Mouse (Mus musculus): ENCODE data around the gene Klf4. TPM values are rescaled to one million over a fixed set of nuclear protein-coding genes. Genes with fewer than 3 reads are reported as not detected.

Klf4 gene
- total and polyA plus RNA-seq, 3 experiments, result 27.2 to 43.4 (median 35.6) TPM

DNA sequence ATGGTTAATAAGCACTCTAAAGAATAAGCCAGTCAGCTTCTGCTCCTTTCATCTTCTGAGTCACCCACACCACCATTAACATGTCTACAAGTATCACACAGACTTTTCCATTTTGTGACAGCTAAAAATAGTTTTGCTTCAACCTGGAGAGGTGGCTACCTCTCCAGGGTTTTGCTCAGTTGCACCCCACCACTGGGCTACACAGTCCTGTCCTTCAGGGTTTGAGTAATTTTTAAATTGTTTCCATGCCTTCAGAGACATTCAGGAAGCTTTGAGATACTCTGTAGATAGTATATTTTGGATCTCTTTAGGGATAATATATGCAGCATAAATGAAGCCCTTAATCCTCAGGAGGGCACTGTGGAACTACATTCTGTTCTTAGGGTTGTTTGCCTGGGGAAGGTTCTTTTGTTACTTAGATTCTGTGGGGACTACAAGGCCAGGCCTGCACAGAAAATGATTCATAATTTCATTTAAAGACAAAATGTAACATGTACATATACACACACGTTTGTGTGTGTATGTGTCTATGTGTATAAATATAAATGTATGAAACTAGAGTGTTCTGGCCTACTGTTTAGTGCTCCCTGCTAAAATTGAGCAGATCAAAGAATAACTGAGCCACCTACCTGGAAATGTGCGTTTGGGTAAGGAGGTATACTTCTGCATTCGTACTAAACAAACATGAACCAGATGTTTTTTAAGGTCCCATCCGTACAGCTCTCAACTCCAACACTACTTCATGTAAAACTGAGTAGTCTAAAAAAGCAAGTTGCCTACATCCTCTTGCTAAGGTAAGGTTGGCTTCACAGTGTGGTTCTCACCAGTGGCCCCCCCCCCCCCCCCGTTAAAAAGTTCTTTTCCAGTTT, 5.8 kb downstream of the Klf4 start:
- Histone ChIP-seq H3K9ac (ENCODE audit: low read depth, low read length) (no peak overlapping the region), H3K4me3 (0 out of 2 replicates have a peak overlapping the region, but pooled peaks have one; percentile 2), H3K27ac (no peak overlapping the region), H3K36me3 (ENCODE audit: control insufficient read depth, insufficient read depth, low read length) (peaks cover 14% of the 10 kb centered on the region), H3K79me2 (replicated peaks; ENCODE audit: control insufficient read depth, insufficient read depth, low read length) (no peaks in the 10 kb centered on the region), H3K27me3 (ENCODE audit: control insufficient read depth, insufficient read depth, low read length) (no peaks in the 10 kb centered on the region), H3K4me1 (ENCODE audit: control insufficient read depth, insufficient read depth, low read length) (no peaks in the 10 kb centered on the region)
- intact Hi-C loops (cut with DNase I), result loop anchor here (2.0 to 5.0 kb wide), 2 partner anchors 696 to 836 kb away; no protein-coding TSS in a partner anchor
- TF ChIP-seq CTCF (IDR thresholded peaks at IDR 0.05) (peak; percentile 66), POLR2A (IDR thresholded peaks at IDR 0.05; ENCODE audit: insufficient read depth, low read depth, low read length) (no peak), EP300 (IDR thresholded peaks at IDR 0.05; ENCODE audit: insufficient read depth, low read depth, low read length) (no peak)
- no peak for DNase-seq
- WGBS, result 63% methylated on average over 5 of the region's 5 CpGs

DNA sequence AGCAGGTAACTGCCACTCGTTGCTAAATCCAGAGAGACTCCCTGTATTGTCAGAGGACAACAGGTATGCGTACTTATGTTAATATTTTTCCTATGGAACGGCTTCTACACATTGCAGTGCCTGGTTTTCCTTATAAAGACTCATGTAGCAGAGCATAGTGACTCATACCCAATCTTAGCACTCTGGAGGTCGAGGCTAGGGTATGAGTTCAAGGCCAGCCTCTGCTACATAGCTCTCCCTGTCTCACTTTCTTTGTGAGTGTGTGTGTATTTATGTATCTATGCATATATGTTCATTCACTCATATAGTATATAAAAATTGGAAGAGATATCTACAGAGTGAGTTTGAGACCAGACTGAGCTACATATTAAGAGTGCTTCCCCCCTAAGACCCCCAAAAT, 8.3 kb downstream of the Klf4 start:
- no peak for DNase-seq
- H3K4me1 ChIP-seq (ENCODE audit: control insufficient read depth, insufficient read depth, low read length), result no peaks in the 10 kb centered on the region
- H3K4me3 ChIP-seq, result no peak overlapping the region
- no peaks in the 10 kb centered on the region for H3K27me3 ChIP-seq (ENCODE audit: control insufficient read depth, insufficient read depth, low read length)
- WGBS, result 69% methylated on average over 4 of the region's 4 CpGs
- peaks cover 12% of the 10 kb centered on the region for H3K36me3 ChIP-seq (ENCODE audit: control insufficient read depth, insufficient read depth, low read length)
- TF ChIP-seq POLR2A (IDR thresholded peaks at IDR 0.05; ENCODE audit: insufficient read depth, low read depth, low read length) (no peak), EP300 (IDR thresholded peaks at IDR 0.05; ENCODE audit: insufficient read depth, low read depth, low read length) (no peak), CTCF (IDR thresholded peaks at IDR 0.05) (no peak)
- no peak overlapping the region for H3K9ac ChIP-seq (ENCODE audit: low read depth, low read length)
- no peaks in the 10 kb centered on the region for H3K79me2 ChIP-seq (replicated peaks; ENCODE audit: control insufficient read depth, insufficient read depth, low read length)
- no peak overlapping the region for H3K27ac ChIP-seq
- intact Hi-C loops (cut with DNase I), result no loop called here

- no peaks in the 10 kb centered on the region for H3K4me1 ChIP-seq (ENCODE audit: control insufficient read depth, insufficient read depth, low read length)
- H3K36me3 ChIP-seq (ENCODE audit: control insufficient read depth, insufficient read depth, low read length), result no peaks in the 10 kb centered on the region
- intact Hi-C loops (cut with DNase I), result loop anchor here (10.0 kb wide), 1 partner anchor 537 kb away; no protein-coding TSS in a partner anchor
- no peak overlapping the region for H3K4me3 ChIP-seq
- no peaks in the 10 kb centered on the region for H3K27me3 ChIP-seq (ENCODE audit: control insufficient read depth, insufficient read depth, low read length)
- H3K9ac ChIP-seq (ENCODE audit: low read depth, low read length), result no peak overlapping the region
- H3K79me2 ChIP-seq (replicated peaks; ENCODE audit: control insufficient read depth, insufficient read depth, low read length), result no peaks in the 10 kb centered on the region
- DNase-seq, result peak in 1 of 2 experiments; percentile 22
- 64% methylated on average over 7 of the region's 7 CpGs for WGBS
- no peak overlapping the region for H3K27ac ChIP-seq
- TF ChIP-seq POLR2A (IDR thresholded peaks at IDR 0.05; ENCODE audit: insufficient read depth, low read depth, low read length) (no peak), EP300 (IDR thresholded peaks at IDR 0.05; ENCODE audit: insufficient read depth, low read depth, low read length) (no peak), CTCF (IDR thresholded peaks at IDR 0.05) (no peak)
Measured at GRCm38 (mm10) chr4:55517438-55517837, 14.8 kb downstream of the Klf4 start.

DNA sequence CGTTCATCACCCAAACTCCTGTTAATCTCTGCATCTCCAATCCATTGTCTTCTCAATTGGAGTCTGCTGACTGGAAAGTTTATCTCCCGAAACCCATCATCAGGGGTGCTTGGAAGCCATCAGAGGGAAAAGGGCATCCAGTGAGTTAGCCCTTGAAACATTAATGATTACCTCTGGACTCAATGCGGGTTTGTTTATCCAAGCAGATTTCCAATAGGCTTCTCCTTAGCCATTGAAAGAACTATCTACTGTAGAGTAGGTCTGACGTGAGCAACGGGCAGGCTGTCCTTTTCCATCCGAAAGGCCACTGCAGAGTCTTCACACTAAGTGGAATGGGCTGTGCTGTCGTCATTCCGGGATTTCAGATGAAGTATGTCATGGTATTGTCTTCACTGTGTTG, 16.2 kb downstream of the Klf4 start:
- no peak overlapping the region for H3K4me3 ChIP-seq
- H3K27ac ChIP-seq, result no peak overlapping the region
- H3K4me1 ChIP-seq (ENCODE audit: control insufficient read depth, insufficient read depth, low read length), result no peaks in the 10 kb centered on the region

GRCm38 (mm10) chr4:55514733-55515176, 17.5 kb downstream of the Klf4 start:
- peak; percentile 58; the same call in 1 of the 2 replicates for TF ChIP-seq EP300 (IDR thresholded peaks at IDR 0.05; ENCODE audit: insufficient read depth, low read depth, low read length)
- no peak for TF ChIP-seq CTCF (IDR thresholded peaks at IDR 0.05)
- peak; percentile 75 for TF ChIP-seq POLR2A (IDR thresholded peaks at IDR 0.05; ENCODE audit: insufficient read depth, low read depth, low read length)
- H3K27ac ChIP-seq, result peak overlapping the region; percentile 70
- intact Hi-C loops (cut with DNase I), result loop anchor here (1.0 to 10.0 kb wide), 5 partner anchors 540 to 1171 kb away; no protein-coding TSS in a partner anchor

More for the DNA sequence above, 16.2 kb downstream of the Klf4 start:
- DNase-seq, result no peak
- 92% methylated on average over 8 of the region's 8 CpGs for WGBS
- Histone ChIP-seq H3K9ac (ENCODE audit: low read depth, low read length) (no peak overlapping the region), H3K79me2 (replicated peaks; ENCODE audit: control insufficient read depth, insufficient read depth, low read length) (no peaks in the 10 kb centered on the region), H3K36me3 (ENCODE audit: control insufficient read depth, insufficient read depth, low read length) (no peaks in the 10 kb centered on the region), H3K27me3 (ENCODE audit: control insufficient read depth, insufficient read depth, low read length) (no peaks in the 10 kb centered on the region)
- TF ChIP-seq EP300 (IDR thresholded peaks at IDR 0.05; ENCODE audit: insufficient read depth, low read depth, low read length) (no peak), POLR2A (IDR thresholded peaks at IDR 0.05; ENCODE audit: insufficient read depth, low read depth, low read length) (no peak), CTCF (IDR thresholded peaks at IDR 0.05) (no peak)
- intact Hi-C loops (cut with DNase I), result loop anchor here (10.0 kb wide), 1 partner anchor 539 kb away; no protein-coding TSS in a partner anchor

More at GRCm38 (mm10) chr4:55514733-55515176, 17.5 kb downstream of the Klf4 start:
- Histone ChIP-seq H3K4me3 (peak overlapping the region; percentile 68), H3K79me2 (replicated peaks; ENCODE audit: control insufficient read depth, insufficient read depth, low read length) (no peaks in the 10 kb centered on the region), H3K27me3 (ENCODE audit: control insufficient read depth, insufficient read depth, low read length) (no peaks in the 10 kb centered on the region), H3K36me3 (ENCODE audit: control insufficient read depth, insufficient read depth, low read length) (no peaks in the 10 kb centered on the region), H3K9ac (ENCODE audit: low read depth, low read length) (peak overlapping the region; percentile 73), H3K4me1 (ENCODE audit: control insufficient read depth, insufficient read depth, low read length) (no peaks in the 10 kb centered on the region)
- DNase-seq, result peak; percentile 89
- WGBS, result under 1% methylated on average over 39 of the region's 39 CpGs

Data from heart, adult 2 months (tissue).